Mouse (Mus musculus) midbrain, embryonic 14.5 days (tissue): ENCODE results near the gene Bdh1. TPM values are rescaled to one million over a fixed set of nuclear protein-coding genes. Genes with fewer than 3 reads are reported as not detected.
"Not testable (repeated sequence)": the region's sequence is repeated elsewhere in the genome, so short reads cannot be mapped to it uniquely, and the experiment has no call there.

Experiments
- ATAC-seq: fragments of 200-750 bp; cut with Nextera tagmentation; 2 replicates; pipeline ENCODE4 v1.8.0; 2017; ENCODE audit warnings: moderate number of reproducible peaks, moderate library complexity; ENCODE audit not compliant: low FRiP score, low TSS enrichment
- DNase-seq: peaks from one replicate; pipeline ENCODE4 v3.0.0-alpha.2; 2015
- H3K27ac ChIP-seq: fragments of 300-500 bp; sonication (generic); replicated peaks from 2 replicates; pipeline ENCODE4 v1.5.1; 2014; ENCODE audit warnings: mild to moderate bottlenecking, low read depth, low read length, moderate library complexity
- H3K27me3 ChIP-seq: fragments of 300-500 bp; sonication (generic); 2 replicates; pipeline ENCODE4 v1.6.1; 2014; ENCODE audit warnings: low read length, control low read depth, mixed read lengths; ENCODE audit not compliant: control insufficient read depth, insufficient read depth
- H3K36me3 ChIP-seq: fragments of 300-500 bp; sonication (generic); 2 replicates; pipeline ENCODE4 v1.6.1; 2014; ENCODE audit warnings: low read length, control low read depth; ENCODE audit not compliant: control insufficient read depth, insufficient read depth
- H3K4me1 ChIP-seq: fragments of 300-500 bp; sonication (generic); 2 replicates; pipeline ENCODE4 v1.6.1; 2014; ENCODE audit warnings: mild to moderate bottlenecking, antibody characterized with exemption, low read length, control low read depth; ENCODE audit not compliant: control insufficient read depth, insufficient read depth
- H3K4me2 ChIP-seq: fragments of 300-500 bp; sonication (generic); 2 replicates; pipeline ENCODE4 v1.6.1; 2014; ENCODE audit warnings: mild to moderate bottlenecking, low read length, moderate library complexity
- H3K4me3 ChIP-seq: fragments of 300-500 bp; sonication (generic); replicated peaks from 2 replicates; pipeline ENCODE4 v1.5.1; 2014; ENCODE audit warnings: low read depth, low read length
- H3K9ac ChIP-seq: fragments of 300-500 bp; sonication (generic); replicated peaks from 2 replicates; pipeline ENCODE4 v1.6.1; 2014; ENCODE audit warnings: mild to moderate bottlenecking, low read length, moderate library complexity
- H3K9me3 ChIP-seq: fragments of 300-500 bp; sonication (generic); 2 replicates; pipeline ENCODE4 v1.6.1; 2016; ENCODE audit warnings: low read length, control low read depth, mixed read lengths; ENCODE audit not compliant: control insufficient read depth
- WGBS: fragments of 180-500 bp; shearing (Covaris S2); extraction: QIAGEN DNeasy Blood & Tissue Kit; methylation state at CpG from one replicate; pipeline ENCODE4 v1.1.7; 2014; 5-methylcytosine and 5-hydroxymethylcytosine counted together
- polyA plus RNA-seq: library from polyadenylated mRNA; unstranded; fragments of >200 nt; fragmentation: Nextera tagmentation; extraction: Ambion mirVana; gene quantifications from 2 replicates; pipeline ENCODE4 v1.2.1, GENCODE M21; 2014

Bdh1 gene
- polyA plus RNA-seq = 76.5 and 125 TPM in 2 replicates

DNA sequence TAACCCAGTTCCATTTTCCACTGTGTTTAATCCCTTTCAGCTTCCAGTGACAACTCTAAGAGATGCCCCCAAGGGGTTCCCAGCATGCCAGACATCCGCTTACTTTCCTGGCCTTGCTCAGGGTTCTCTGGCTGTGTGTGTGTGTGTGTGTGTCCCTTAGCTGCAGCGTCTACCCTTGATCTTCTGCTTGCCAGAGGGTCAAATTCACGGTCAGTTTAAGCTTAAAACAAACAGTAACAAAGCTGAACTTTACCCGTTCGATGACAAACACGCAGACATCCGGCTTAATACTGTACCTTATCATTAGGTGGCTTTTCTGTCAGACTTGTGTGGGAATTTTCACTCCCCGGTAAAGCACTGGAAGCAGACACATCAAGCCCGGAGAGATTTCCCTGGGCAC lies at the start of gene Bdh1:
TSS of gene Bdh1 (plus strand) at position 281 of the 400 bp plus-strand sequence.
- peaks cover 8% of the 10 kb centered on the region; the same call in 1 of the 2 replicates for H3K27me3 ChIP-seq
- ATAC-seq = no peak
- H3K4me1 ChIP-seq = no peaks in the 10 kb centered on the region
- no peaks in the 10 kb centered on the region for H3K9me3 ChIP-seq
- WGBS = 74% methylated on average over 9 of the region's 9 CpGs
- no peak within 1 kb of the TSS for H3K4me3 ChIP-seq
- H3K9ac ChIP-seq = no peak within 1 kb of the TSS
- no peak within 1 kb of the TSS for H3K27ac ChIP-seq
- no peaks in the 10 kb centered on the region for H3K36me3 ChIP-seq
- no peak for DNase-seq
- no peak within 1 kb of the TSS for H3K4me2 ChIP-seq

DNA sequence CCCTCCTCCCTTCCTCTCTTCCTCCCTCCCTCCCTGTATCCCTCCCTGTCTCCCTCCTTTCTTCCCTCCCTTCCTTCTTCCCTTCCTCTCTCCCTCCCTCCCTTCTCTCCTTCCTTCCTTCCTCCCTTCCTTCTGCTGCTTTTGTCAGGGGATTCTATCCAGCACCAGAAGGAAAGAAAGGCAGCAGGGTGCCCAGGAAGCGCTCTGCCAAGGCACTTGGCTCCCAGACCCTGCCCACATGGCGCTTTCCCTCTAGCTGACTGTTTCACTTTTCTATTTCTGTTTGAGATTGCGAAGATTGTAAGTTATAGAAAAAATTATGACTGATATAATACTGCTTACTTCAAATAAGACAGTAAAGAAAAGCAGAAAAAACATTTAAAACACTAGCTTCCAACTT lies 49.8 kb upstream of the Bdh1 start:
- H3K9me3 ChIP-seq, ATAC-seq, H3K27me3 ChIP-seq, H3K36me3 ChIP-seq, H3K4me3 ChIP-seq, H3K4me1 ChIP-seq, DNase-seq, H3K4me2 ChIP-seq, H3K9ac ChIP-seq, H3K27ac ChIP-seq: not testable (repeated sequence)
- WGBS = 82% methylated on average over 3 of the region's 3 CpGs

DNA sequence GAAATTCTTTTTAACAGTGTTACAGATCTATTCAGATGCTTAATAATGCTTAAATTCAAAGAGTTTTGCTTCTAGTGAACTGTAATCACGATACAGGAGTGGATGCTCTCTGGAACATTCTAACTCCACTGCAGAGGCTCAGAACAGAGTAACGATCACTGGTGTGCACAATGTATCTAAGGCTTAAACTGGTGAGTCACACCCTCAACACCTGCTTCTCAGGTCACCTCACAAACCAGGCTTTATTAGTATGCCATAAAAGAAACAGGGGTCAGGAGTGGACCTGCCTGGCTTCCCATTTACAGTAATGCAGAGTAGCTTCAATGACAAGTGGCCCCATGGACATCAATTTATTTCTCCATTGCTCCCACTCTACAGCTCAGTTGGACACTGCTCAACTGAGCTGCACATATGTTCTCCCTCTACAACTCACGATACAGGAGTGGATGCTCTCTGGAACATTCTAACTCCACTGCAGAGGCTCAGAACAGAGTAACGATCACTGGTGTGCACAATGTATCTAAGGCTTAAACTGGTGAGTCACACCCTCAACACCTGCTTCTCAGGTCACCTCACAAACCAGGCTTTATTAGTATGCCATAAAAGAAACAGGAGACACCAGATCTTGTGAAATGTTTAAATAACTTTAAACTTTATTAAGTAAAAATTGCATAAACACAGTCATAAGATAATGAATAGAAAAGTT lies 46.0 kb upstream of the Bdh1 start:
- not testable (repeated sequence) for H3K27me3 ChIP-seq, ATAC-seq, DNase-seq, H3K4me1 ChIP-seq, H3K27ac ChIP-seq, H3K9ac ChIP-seq, H3K9me3 ChIP-seq, H3K4me2 ChIP-seq, H3K36me3 ChIP-seq, H3K4me3 ChIP-seq
- WGBS = 82% methylated on average over 4 of the region's 4 CpGs

DNA sequence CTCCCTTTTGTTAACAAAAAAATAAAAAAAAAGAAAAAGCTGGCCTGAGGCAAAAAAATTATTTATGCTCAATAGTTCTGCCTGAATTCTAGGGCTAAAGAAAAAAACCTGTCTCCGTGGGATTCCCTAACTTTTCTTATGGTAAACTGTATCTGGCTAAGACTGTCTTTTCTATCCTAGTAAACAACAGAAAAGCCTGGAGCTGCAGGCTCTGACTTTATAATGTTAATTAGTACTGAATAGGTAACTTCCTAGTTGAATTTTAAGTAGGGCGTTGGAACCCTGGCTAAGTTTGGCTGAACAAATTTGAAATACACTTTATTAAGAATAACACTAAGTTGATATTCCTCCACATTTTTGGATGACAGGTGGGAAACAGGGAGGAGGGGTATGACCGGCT lies 33.8 kb upstream of the Bdh1 start:
- not testable (repeated sequence) for DNase-seq, H3K9ac ChIP-seq, ATAC-seq, H3K9me3 ChIP-seq, H3K36me3 ChIP-seq, H3K27me3 ChIP-seq, H3K4me1 ChIP-seq, H3K4me3 ChIP-seq, H3K4me2 ChIP-seq, H3K27ac ChIP-seq
- WGBS = 74% methylated on average over 3 of the region's 3 CpGs

DNA sequence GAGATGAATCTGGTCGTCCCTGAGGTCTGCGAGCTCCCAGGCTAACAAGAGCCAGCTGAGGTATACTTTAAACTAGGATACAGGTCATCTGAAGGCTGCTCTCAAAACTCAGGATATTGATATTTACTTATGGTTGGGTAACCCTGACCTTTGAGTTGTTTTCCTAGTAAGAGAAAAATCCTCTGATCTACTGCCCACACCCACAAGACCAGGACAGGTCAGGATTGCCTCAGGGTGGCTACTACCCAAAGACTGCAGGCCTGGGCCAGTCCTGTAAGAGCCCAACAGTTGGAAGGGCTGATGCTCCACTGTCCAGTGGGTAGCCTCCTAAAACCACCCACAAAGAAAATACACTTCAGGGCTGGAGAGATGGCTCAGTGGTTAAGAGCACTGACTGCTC lies 22.8 kb upstream of the Bdh1 start:
- DNase-seq = no peak
- H3K9me3 ChIP-seq = 0 out of 2 replicates have a peak, but pooled peaks cover 3% of the 10 kb centered on the region
- 80% methylated on average over 2 of the region's 2 CpGs for WGBS
- H3K4me3 ChIP-seq = no peak overlapping the region
- H3K4me1 ChIP-seq = no peaks in the 10 kb centered on the region
- H3K4me2 ChIP-seq = no peak overlapping the region
- no peak for ATAC-seq
- H3K27me3 ChIP-seq = no peaks in the 10 kb centered on the region
- no peaks in the 10 kb centered on the region for H3K36me3 ChIP-seq
- H3K27ac ChIP-seq = no peak overlapping the region
- H3K9ac ChIP-seq = no peak overlapping the region

DNA sequence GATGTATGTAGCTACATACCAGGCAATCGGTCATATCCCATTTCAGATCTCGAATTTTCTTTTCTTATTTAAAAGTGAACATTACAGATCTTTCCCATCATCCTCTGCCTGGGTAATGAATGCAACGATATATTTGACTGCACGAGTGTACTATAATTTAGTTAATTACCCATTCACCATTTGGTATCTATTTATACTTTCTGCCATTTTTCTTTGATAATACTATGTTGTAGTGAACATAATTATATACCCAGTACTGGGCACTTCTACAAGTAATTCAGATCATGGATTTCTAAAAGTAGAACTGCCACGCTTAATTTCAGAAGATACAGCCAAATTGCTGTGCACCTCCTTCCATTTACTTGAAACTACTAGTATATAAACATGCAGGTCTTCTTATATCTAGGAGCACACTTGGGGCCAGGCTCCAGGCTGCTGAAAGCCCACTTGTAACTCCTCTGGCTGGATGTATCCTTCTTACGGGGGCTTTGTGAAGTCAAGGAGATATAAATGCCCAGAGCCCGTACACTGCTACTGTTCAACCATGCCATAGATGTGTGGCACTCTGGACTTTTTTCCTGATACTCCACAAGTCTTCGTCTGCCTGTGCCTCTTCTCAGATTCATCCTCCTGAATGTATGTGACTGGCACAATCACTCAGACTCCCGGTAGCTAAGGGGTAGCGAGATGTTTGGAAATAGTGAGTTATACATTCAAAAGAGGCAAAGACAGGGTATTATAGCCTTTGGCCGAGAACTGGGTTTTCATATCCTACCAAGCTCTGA lies 21.0 kb upstream of the Bdh1 start:
- Histone ChIP-seq H3K4me3 (no peak overlapping the region), H3K9me3 (0 out of 2 replicates have a peak, but pooled peaks cover 3% of the 10 kb centered on the region), H3K4me2 (no peak overlapping the region), H3K9ac (no peak overlapping the region), H3K36me3 (no peaks in the 10 kb centered on the region), H3K27ac (no peak overlapping the region), H3K4me1 (no peaks in the 10 kb centered on the region), H3K27me3 (no peaks in the 10 kb centered on the region)
- ATAC-seq = no peak
- DNase-seq = no peak
- WGBS = 91% methylated on average over 11 of the region's 11 CpGs

DNA sequence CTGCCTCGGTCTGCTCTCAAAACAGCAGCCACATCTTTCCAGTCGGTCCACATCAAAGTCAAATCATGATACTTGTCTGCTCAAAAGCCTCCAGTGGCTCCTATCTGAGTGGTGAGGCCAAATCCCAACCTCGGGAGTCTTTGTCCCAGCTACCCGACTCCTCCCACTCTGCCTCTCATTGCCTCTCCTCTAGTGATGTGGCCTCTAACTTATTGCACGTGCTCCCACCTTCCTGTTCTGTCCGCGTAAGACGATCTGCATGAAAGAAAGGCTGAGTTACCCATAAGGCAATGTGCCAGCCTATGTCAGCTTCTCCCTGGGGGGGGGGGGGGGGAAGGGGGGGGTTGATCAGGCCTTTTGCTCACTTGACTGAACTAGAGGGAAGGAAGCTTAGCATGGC lies 20.0 kb upstream of the Bdh1 start:
- Histone ChIP-seq H3K4me2 (no peak overlapping the region), H3K9me3 (0 out of 2 replicates have a peak, but pooled peaks cover under 1% of the 10 kb centered on the region), H3K4me3 (no peak overlapping the region), H3K27ac (no peak overlapping the region), H3K9ac (no peak overlapping the region), H3K27me3 (no peaks in the 10 kb centered on the region), H3K4me1 (no peaks in the 10 kb centered on the region), H3K36me3 (no peaks in the 10 kb centered on the region)
- no peak for ATAC-seq
- 45% methylated on average over 8 of the region's 8 CpGs for WGBS
- no peak for DNase-seq

DNA sequence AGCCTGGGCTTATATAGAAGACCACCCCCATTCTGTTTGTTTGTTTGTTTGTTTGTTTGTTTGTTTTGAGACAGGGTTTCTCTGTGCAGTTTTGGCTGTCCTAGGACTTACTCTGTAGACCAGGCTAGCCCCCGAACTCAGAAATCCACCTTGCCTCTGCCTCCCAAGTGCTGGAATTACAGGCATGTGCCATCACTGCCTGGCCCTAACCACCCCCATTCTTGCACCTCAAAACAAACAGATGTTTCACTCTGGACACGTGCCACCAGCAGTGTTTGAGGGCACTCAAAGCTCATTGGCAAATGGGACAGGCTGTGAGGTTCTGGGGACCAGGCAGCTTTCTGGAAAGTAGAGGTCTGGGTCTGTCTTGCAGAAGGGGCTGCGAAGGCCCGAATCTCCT lies 18.1 kb upstream of the Bdh1 start:
- H3K27me3 ChIP-seq = no peaks in the 10 kb centered on the region
- H3K9me3 ChIP-seq = no peaks in the 10 kb centered on the region
- no peaks in the 10 kb centered on the region for H3K4me1 ChIP-seq
- no peak overlapping the region for H3K4me2 ChIP-seq
- no peak overlapping the region for H3K9ac ChIP-seq
- no peak overlapping the region for H3K27ac ChIP-seq
- ATAC-seq (no peak), DNase-seq (no peak)
- no peak overlapping the region for H3K4me3 ChIP-seq
- WGBS = 91% methylated on average over 4 of the region's 4 CpGs
- no peaks in the 10 kb centered on the region for H3K36me3 ChIP-seq

DNA sequence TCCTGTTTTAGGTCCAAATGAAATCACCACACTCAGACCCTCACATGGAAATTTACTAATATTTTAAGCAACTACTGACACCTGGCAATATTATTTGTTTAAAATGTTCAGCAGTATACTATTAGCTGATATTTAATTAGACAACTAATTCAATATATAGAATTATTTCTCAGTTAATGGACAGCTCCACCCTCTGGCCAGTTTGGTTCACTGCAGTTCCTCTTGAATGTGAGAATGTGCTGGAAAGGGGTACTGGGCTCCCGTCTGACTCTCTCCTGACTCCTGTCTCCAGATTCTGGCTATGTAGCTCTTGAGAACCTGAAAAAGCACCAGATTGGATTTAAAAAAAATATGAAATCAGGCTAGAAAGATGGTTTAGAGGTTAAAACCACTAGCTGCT lies 17.0 kb upstream of the Bdh1 start:
- H3K27me3 ChIP-seq = no peaks in the 10 kb centered on the region
- 63% methylated on average over 1 of the region's 1 CpGs for WGBS
- no peak overlapping the region for H3K4me3 ChIP-seq
- no peaks in the 10 kb centered on the region for H3K9me3 ChIP-seq
- no peak overlapping the region for H3K4me2 ChIP-seq
- no peak overlapping the region for H3K9ac ChIP-seq
- H3K4me1 ChIP-seq = no peaks in the 10 kb centered on the region
- no peak overlapping the region for H3K27ac ChIP-seq
- DNase-seq (no peak), ATAC-seq (no peak)
- H3K36me3 ChIP-seq = no peaks in the 10 kb centered on the region
